Mouse (Mus musculus) ES-Bruce4 (cell line): ENCODE data around the gene Dnah7a. TPM values are rescaled to one million over a fixed set of nuclear protein-coding genes. Genes with fewer than 3 reads are reported as not detected.
"Not testable (repeated sequence)": the region's sequence is repeated elsewhere in the genome, so short reads cannot be mapped to it uniquely, and the experiment has no call there.

Source experiments
- H3K27ac ChIP-seq: 2 replicates; pipeline ENCODE4 v1.5.1; 2012; ENCODE audit warnings: low read length, inconsistent platforms; ENCODE audit not compliant: insufficient read depth
- H3K27me3 ChIP-seq: 2 replicates; pipeline ENCODE4 v1.6.1; 2012; ENCODE audit warnings: mild to moderate bottlenecking, low read length, inconsistent platforms; ENCODE audit not compliant: control insufficient read depth, poor library complexity, insufficient read depth, severe bottlenecking
- H3K36me3 ChIP-seq: 2 replicates; pipeline ENCODE4 v1.6.1; 2012; ENCODE audit warnings: inconsistent platforms, mild to moderate bottlenecking, low read length, moderate library complexity; ENCODE audit not compliant: control insufficient read depth, poor library complexity, insufficient read depth, severe bottlenecking
- H3K4me1 ChIP-seq: one replicate; pipeline ENCODE4 v1.8.1; 2011; ENCODE audit warnings: low read length; ENCODE audit not compliant: control insufficient read depth, insufficient read depth
- H3K4me3 ChIP-seq: 2 replicates; pipeline ENCODE4 v1.5.1; 2011; ENCODE audit warnings: low read depth, mild to moderate bottlenecking, low read length
- H3K9ac ChIP-seq: 2 replicates; pipeline ENCODE4 v1.6.1; 2012; ENCODE audit warnings: low read depth, mild to moderate bottlenecking, inconsistent platforms; ENCODE audit not compliant: poor library complexity, severe bottlenecking
- H3K9me3 ChIP-seq: replicated peaks from 2 replicates; pipeline ENCODE4 v1.6.1; 2012; ENCODE audit warnings: mild to moderate bottlenecking, low read length, inconsistent platforms; ENCODE audit not compliant: control insufficient read depth, poor library complexity, insufficient read depth, severe bottlenecking
- CTCF ChIP-seq: IDR thresholded peaks from one replicate; pipeline ENCODE4 v1.8.1; 2011; ENCODE audit warnings: low read depth, low read length
- EP300 ChIP-seq: IDR thresholded peaks from 2 replicates; pipeline ENCODE4 v1.6.1; 2011; ENCODE audit warnings: low read depth, low read length; ENCODE audit not compliant: insufficient read depth
- POLR2A ChIP-seq: IDR thresholded peaks from one replicate; pipeline ENCODE4 v1.8.1; 2011; ENCODE audit warnings: low read length; ENCODE audit not compliant: insufficient read depth
- polyA plus RNA-seq: library from polyadenylated mRNA; stranded (reverse); fragments of >200 nt; gene quantifications from 2 replicates; pipeline ENCODE4 v1.2.4, GENCODE M21; 2011; ENCODE audit warnings: low read depth; ENCODE audit not compliant: missing spikeins, insufficient read depth, insufficient read length

Dnah7a gene
- polyA plus RNA-seq, 1 experiment = 1.8 TPM

GRCm38 (mm10) chr1:53405803-53406325 is 300.7 kb downstream of the Dnah7a start:
- H3K9me3 ChIP-seq = no peaks in the 10 kb centered on the region

GRCm38 (mm10) chr1:53393936-53394760 is 312.4 kb downstream of the Dnah7a start:
- H3K27ac ChIP-seq, H3K27me3 ChIP-seq, H3K4me1 ChIP-seq, H3K36me3 ChIP-seq, H3K4me3 ChIP-seq, H3K9ac ChIP-seq: not testable (repeated sequence)
- H3K9me3 ChIP-seq = peaks cover 14% of the 10 kb centered on the region

More at GRCm38 (mm10) chr1:53405803-53406325, 300.7 kb downstream of the Dnah7a start:
- Histone ChIP-seq H3K4me1 (no peaks in the 10 kb centered on the region), H3K27ac (no peak overlapping the region), H3K27me3 (no peaks in the 10 kb centered on the region), H3K9ac (no peak overlapping the region), H3K4me3 (no peak overlapping the region), H3K36me3 (no peaks in the 10 kb centered on the region)
- TF ChIP-seq EP300 (no peak), POLR2A (no peak), CTCF (no peak)

GRCm38 (mm10) chr1:53388762-53389161 is 317.8 kb downstream of the Dnah7a start:
- H3K27me3 ChIP-seq = no peaks in the 10 kb centered on the region
- H3K9me3 ChIP-seq = peaks cover 18% of the 10 kb centered on the region
- H3K4me1 ChIP-seq = no peaks in the 10 kb centered on the region
- H3K27ac ChIP-seq = no peak overlapping the region
- no peak overlapping the region for H3K4me3 ChIP-seq
- TF ChIP-seq POLR2A (no peak), EP300 (no peak), CTCF (no peak)
- no peaks in the 10 kb centered on the region for H3K36me3 ChIP-seq
- H3K9ac ChIP-seq = no peak overlapping the region

- TF ChIP-seq EP300 (no peak), CTCF (no peak), POLR2A (no peak)
- H3K36me3 ChIP-seq = no peaks in the 10 kb centered on the region
Observed at GRCm38 (mm10) chr1:53384085-53384688, 322.4 kb downstream of the Dnah7a start.

GRCm38 (mm10) chr1:53377731-53378130 is 328.9 kb downstream of the Dnah7a start:
- H3K27me3 ChIP-seq = no peaks in the 10 kb centered on the region
- H3K4me3 ChIP-seq = no peak overlapping the region
- H3K9me3 ChIP-seq = 0 out of 2 replicates have a peak, but pooled peaks cover 3% of the 10 kb centered on the region
- H3K4me1 ChIP-seq = no peaks in the 10 kb centered on the region
- H3K27ac ChIP-seq = no peak overlapping the region
- H3K9ac ChIP-seq = no peak overlapping the region
- no peaks in the 10 kb centered on the region for H3K36me3 ChIP-seq
- no peak for TF ChIP-seq CTCF
- no peak for TF ChIP-seq EP300
- no peak for TF ChIP-seq POLR2A

More at GRCm38 (mm10) chr1:53384085-53384688, 322.4 kb downstream of the Dnah7a start:
- no peak overlapping the region for H3K9ac ChIP-seq
- no peak overlapping the region for H3K27ac ChIP-seq
- H3K4me1 ChIP-seq = no peaks in the 10 kb centered on the region
- H3K4me3 ChIP-seq = no peak overlapping the region
- no peaks in the 10 kb centered on the region for H3K27me3 ChIP-seq
- H3K9me3 ChIP-seq = 0 out of 2 replicates have a peak, but pooled peaks cover 4% of the 10 kb centered on the region

GRCm38 (mm10) chr1:53375965-53376364 is 330.6 kb downstream of the Dnah7a start:
- H3K27me3 ChIP-seq, H3K4me1 ChIP-seq, H3K9me3 ChIP-seq: not testable (repeated sequence)

More at GRCm38 (mm10) chr1:53375965-53376364, 330.6 kb downstream of the Dnah7a start:
- not testable (repeated sequence) for H3K27ac ChIP-seq, H3K36me3 ChIP-seq, H3K4me3 ChIP-seq, H3K9ac ChIP-seq
